Mouse (Mus musculus) kidney, adult 10 weeks (tissue): Measurements from ENCODE around the gene Vmn1r54. TPM values are rescaled to one million over a fixed set of nuclear protein-coding genes. Genes with fewer than 3 reads are reported as not detected.

Experiments used
- polyA plus RNA-seq: library from polyadenylated mRNA; stranded (reverse); fragments of 350-450 nt; fragmentation: Illumina TruSeq; extraction: RNeasy Lipid Tissue Mini Kit (QIAGEN cat#74804); gene quantifications from one replicate; pipeline ENCODE4 v1.2.3, GENCODE M21; 2014; ENCODE audit warnings: low read depth, low replicate concordance

The Vmn1r54 gene
- polyA plus RNA-seq = not detected

DNA sequence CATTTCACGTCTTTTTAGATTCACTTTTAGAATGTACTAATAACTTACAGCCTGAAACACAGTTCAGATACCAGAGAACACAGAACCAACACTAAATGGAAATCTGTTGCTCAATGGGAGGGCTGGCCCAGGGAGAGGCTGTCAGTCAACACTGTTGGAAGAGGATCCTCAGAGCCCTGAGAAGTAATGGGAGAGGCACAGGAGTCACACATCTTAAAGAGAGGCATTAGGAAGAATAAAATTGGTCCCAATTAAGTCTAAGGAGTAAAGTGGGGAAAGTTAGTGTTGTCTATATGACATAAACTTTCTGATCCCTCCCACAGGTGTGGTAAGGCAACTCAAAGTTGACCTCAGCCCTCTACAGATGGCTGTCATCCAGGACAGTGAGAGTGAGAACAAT is at the start of gene Vmn1r54:
Vmn1r54 (plus strand) TSS at position 301 of the 400 bp plus-strand sequence.

DNA sequence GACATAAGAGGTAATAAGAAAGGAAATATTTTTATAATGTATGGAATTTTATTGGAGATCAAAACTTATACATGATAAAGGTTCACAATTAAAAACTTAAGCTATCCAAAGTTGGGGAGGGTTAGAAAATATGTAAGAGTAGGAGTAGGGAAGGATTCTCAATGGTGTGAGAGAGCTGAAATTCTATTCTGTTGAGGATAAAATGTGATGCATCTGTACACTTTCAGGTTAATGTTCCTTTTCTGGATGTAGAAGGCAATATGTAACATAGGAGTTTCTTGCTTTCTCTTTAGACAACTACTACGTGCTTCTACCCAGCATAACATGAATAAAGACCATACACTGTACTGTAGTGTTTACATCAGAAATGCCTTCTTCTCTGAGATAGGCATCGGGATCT is 43.6 kb upstream of the Vmn1r54 start, which contains the start of gene V1ra8:
V1ra8 (plus strand) TSS at position 301 of the 400 bp plus-strand sequence.

GRCm38 (mm10) chr6:90224338-90224737 is 21.8 kb upstream of the Vmn1r54 start, which contains the start of gene Vmn1r53:
TSS of gene Vmn1r53 (minus strand) at chr6:90224438.

DNA sequence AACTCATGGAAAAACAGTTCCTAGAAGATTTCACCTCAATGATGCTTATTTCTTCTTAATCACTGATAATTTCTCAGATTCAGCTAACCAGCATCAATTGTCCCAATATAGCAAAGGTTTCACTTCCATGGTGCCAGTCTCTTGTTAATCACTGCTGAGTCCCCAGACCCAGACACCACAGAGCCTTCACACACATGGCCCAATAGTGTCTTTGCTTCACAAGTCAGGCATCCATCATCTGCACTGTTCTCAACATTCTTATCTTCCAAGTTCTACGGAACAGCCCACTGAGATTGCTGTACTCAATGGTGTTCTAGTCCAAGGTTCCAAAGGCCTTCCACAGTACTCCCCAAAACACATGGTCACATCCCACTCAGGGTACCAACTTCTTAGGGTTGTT is 54.8 kb downstream of the Vmn1r54 start, which contains the start of gene BC048671:
BC048671 (plus strand) TSS at position 301 of the 400 bp plus-strand sequence.

Other genes starting within 250 kb of the Vmn1r54 start
- gene Vmn1r47, start 230.2 kb upstream of the Vmn1r54 start, polyA plus RNA-seq = not detected
- not detected for gene Vmn1r48, start 209.5 kb upstream of the Vmn1r54 start, polyA plus RNA-seq
- not detected for gene Vmn1r49, start 167.8 kb upstream of the Vmn1r54 start, polyA plus RNA-seq
- gene Vmn1r50, start 144.9 kb upstream of the Vmn1r54 start, polyA plus RNA-seq = not detected
- not detected for gene Vmn1r51, start 123.7 kb upstream of the Vmn1r54 start, polyA plus RNA-seq
- gene Vmn1r52, start 71.5 kb upstream of the Vmn1r54 start, polyA plus RNA-seq = not detected
- gene V1ra8, start 43.5 kb upstream of the Vmn1r54 start, polyA plus RNA-seq = not detected
- gene Vmn1r53, start 21.9 kb upstream of the Vmn1r54 start, polyA plus RNA-seq = not detected
- gene BC048671, start 54.9 kb downstream of the Vmn1r54 start, polyA plus RNA-seq = not detected
- gene Chst13, start 78.9 kb downstream of the Vmn1r54 start, polyA plus RNA-seq = not detected
- gene Uroc1, start 87.0 kb downstream of the Vmn1r54 start, polyA plus RNA-seq = 9.7 TPM
- 11.0 TPM for gene Zxdc, start 123.2 kb downstream of the Vmn1r54 start, polyA plus RNA-seq
- gene Cfap100, start 182.5 kb downstream of the Vmn1r54 start, polyA plus RNA-seq = not detected
- 24.9 TPM for gene Klf15, start 216.3 kb downstream of the Vmn1r54 start, polyA plus RNA-seq
- 21.5 TPM for gene Aldh1l1, start 240.1 kb downstream of the Vmn1r54 start, polyA plus RNA-seq